Mouse (Mus musculus): ENCODE results near the gene Safb. TPM values are rescaled to one million over a fixed set of nuclear protein-coding genes. Genes with fewer than 3 reads are reported as not detected.

Gene Safb
- total RNA-seq (2021): 100 to 1,000 TPM; 126 to 182 TPM

- intact Hi-C loops (cut with DNase I): loop anchor here (2.0 kb wide), 1 partner anchor 88 kb away; the partner anchor contains the start of gene Ranbp3
- DNase-seq (ENCODE audit: low spot score in 2 of 2): peak; percentile 100
Observed at GRCm38 (mm10) chr17:56584257-56585130, at the start of gene Safb, which contains the start of gene Safb2. Gene Safb (plus strand): TSS chr17:56584825. Gene Safb2 (minus strand): TSS chr17:56584585.

DNA sequence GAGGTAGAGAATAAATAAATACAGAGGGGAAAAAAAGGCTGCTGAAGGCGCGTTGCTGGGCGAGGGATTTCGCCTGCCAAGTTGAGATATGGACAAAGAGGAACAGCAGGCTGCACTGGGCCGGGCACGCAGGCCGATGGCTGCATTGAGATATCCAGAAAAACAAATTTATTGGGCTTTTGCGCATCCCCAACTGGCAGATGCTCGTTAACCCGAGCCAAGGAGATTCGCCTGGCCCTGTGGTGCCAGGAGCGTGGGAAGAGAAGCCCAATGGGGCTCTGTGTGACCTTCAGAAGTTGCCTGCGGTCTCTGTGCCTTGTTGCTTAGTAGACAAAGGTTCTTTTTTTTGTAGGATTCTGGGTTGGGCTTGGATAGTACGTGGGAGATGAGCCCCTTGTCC, 48.4 kb upstream of the Safb start:
- intact Hi-C loops (cut with DNase I): no loop called here
- no peak for DNase-seq (ENCODE audit: low spot score in 2 of 2)

DNA sequence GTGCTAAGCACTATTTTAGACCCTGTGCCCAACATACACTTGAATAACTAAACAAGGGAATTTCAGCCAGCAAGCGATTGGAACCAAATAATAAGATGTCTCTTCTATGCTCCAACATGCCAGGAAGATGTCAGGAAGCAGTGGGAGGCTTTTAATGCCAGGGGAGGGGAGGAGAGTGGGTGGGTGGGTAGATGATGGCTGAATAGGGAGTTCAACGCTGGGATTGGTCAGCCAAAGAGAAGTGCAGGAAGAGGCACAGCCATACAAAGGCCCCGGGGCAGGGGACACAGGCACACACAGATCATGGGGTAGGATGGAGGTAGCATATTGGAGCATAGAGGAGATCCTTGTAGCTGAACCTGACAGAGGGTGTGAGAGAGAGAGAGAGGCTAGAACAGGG, 47.8 kb upstream of the Safb start:
- DNase-seq (ENCODE audit: low spot score in 2 of 2): no peak

DNA sequence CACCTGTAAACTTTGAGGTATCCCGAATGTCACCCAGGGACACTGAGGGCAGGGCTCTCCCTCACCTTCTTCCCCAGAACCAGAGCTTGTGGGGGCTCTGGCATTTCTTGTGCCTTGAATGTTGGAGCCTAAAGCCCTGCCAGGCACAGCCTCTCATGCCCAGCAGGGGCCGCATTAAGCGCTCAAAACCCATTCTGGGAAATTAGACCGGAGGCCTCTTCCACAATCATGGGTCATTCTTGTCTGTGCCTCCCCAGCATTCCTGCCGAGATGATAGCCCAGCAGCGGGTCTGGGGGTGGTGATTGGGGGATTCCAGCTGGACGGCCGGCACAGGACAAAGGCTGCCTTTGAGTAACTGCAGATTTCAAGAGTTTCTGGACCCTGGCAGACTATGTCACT, 46.7 kb upstream of the Safb start:
- DNase-seq (ENCODE audit: low spot score in 2 of 2): no peak
- intact Hi-C loops (cut with DNase I): no loop called here

More for the DNA sequence above, 47.8 kb upstream of the Safb start:
- intact Hi-C loops (cut with DNase I): no loop called here

GRCm38 (mm10) chr17:56540562-56540975, 44.1 kb upstream of the Safb start:
- DNase-seq (ENCODE audit: low spot score in 2 of 2): no peak
- intact Hi-C loops (cut with DNase I): loop anchor here (5.0 kb wide), 1 partner anchor 33 kb away; no protein-coding TSS in a partner anchor

DNA sequence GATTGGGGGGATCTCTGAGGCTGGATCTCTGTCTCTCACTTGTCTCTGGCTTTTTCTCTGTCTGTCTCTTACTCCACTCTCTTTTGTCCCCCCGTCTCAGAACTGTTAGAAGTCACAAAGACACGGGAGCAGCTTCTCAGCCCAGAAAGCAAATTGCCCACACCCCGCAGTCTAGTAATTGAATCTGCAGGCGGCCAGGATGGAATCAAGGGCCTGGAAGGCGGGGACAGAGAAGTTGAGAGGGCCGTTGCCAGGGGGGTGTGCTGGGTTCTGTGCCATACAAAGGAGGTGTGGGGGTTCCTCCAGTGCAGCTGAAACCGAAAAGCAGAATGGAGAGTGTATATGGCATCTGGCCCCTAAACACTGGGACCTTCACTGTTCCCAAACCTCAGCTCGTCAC, 41.9 kb upstream of the Safb start:
- intact Hi-C loops (cut with DNase I): loop anchor here (5.0 kb wide), 1 partner anchor 35 kb away; no protein-coding TSS in a partner anchor
- no peak for DNase-seq (ENCODE audit: low spot score in 2 of 2)

- intact Hi-C loops (cut with DNase I): loop anchor here (5.0 kb wide), 1 partner anchor 36 kb away; no protein-coding TSS in a partner anchor
- DNase-seq (ENCODE audit: low spot score in 2 of 2): no peak
Observed at GRCm38 (mm10) chr17:56543684-56544224, 40.9 kb upstream of the Safb start.

GRCm38 (mm10) chr17:56544699-56545387, 39.8 kb upstream of the Safb start:
- intact Hi-C loops (cut with DNase I): loop anchor here (5.0 kb wide), 1 partner anchor 38 kb away; no protein-coding TSS in a partner anchor
- DNase-seq (ENCODE audit: low spot score in 2 of 2): no peak

GRCm38 (mm10) chr17:56545945-56546344, 38.7 kb upstream of the Safb start:
- DNase-seq (ENCODE audit: low spot score in 2 of 2): no peak
- intact Hi-C loops (cut with DNase I): no loop called here

DNA sequence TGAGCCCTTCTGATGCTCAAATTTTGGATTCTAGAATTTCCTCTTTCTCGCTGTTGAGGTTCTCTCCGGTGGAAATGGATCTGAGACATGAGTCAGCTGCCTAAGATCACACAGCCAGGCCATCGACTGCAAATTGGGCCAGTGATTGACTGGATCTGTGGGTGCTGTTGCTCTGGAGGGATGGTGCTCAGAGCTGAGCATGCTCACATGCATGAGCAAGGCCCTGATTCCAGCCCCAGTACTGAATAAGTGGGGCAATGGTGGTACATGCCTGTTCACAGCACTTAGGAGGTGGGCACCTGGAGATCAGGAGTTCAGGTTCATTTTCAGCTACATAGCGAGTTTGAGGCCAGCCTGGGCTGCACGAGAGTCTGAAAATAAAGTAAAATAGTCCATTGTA, 38.0 kb upstream of the Safb start:
- intact Hi-C loops (cut with DNase I): no loop called here
- DNase-seq (ENCODE audit: low spot score in 2 of 2): no peak

- intact Hi-C loops (cut with DNase I): no loop called here
- DNase-seq (ENCODE audit: low spot score in 2 of 2): peak in 1 of 2 experiments; percentile 5
Observed at GRCm38 (mm10) chr17:56547116-56547845, 37.3 kb upstream of the Safb start.

- intact Hi-C loops (cut with DNase I): no loop called here
- peak in 1 of 2 experiments; percentile 3 for DNase-seq (ENCODE audit: low spot score in 2 of 2)
Observed at GRCm38 (mm10) chr17:56547846-56548604, 36.6 kb upstream of the Safb start.

DNA sequence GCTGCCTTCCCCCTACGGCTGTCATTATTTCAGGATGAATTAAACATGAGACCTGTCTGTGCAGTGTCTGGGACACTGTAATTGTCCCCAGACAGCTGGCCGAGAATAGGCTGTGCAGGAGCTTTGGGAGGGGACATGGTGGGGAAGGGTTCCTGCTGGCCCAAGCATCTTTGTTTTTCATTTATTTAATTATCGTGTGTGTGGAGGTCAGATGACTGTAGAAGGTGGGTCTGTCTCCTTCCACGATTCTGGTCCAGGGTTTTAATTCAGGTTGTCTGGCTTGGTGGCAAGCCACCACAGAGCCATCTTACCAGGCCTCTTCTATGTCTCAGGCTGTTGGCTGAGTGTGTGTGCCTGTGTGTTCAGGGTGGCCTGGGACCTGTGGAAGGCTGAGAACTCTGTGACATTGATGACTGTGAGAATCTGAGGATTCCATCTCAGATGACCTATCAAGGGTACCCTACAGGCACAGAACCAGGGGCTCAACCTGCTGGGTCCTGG, 36.0 kb upstream of the Safb start:
- intact Hi-C loops (cut with DNase I): no loop called here
- no peak for DNase-seq (ENCODE audit: low spot score in 2 of 2)

GRCm38 (mm10) chr17:56550784-56551475, 33.7 kb upstream of the Safb start:
- peak in 1 of 2 experiments; percentile 11 for DNase-seq (ENCODE audit: low spot score in 2 of 2)
- intact Hi-C loops (cut with DNase I): loop anchor here (5.0 kb wide), 1 partner anchor 64 kb away; no protein-coding TSS in a partner anchor

DNA sequence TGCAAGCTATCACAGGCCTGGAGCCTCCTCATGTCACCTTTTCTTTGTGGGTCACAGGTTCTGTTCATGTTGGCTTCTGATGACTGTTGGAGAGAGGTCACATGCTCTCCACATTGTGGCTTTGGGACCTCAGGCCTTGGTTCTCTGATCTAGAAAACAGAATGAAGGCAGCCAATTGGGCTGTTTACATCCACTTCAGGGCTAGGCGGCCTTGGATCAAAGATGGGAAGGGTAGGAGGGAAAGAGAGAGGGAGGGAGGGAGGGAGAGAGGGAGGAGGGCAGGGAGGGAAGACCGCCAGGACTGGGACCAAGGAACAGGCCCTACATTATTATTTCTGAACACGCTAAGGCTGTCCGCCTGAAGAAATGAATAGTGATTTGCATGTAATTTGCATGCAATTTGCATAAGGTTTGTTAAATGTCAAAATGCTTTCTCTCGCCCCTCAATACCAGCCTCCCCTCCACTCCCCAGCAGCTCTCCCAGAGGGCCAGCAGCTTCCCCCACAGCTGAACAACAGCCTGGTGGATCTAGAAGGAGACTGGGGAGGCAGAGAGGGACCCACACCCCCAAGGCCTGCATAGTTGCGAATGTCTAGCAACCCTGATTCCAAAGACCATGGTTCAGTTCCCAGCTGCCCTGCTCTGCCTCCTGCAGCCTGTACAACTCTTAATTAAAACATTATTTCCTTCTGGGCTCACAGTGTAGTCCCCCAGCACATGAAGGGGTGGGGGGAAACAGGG, 32.6 kb upstream of the Safb start:
- intact Hi-C loops (cut with DNase I): loop anchor here (5.0 kb wide), 1 partner anchor 65 kb away; no protein-coding TSS in a partner anchor
- DNase-seq (ENCODE audit: low spot score in 2 of 2): peak in 1 of 2 experiments; percentile 5

DNA sequence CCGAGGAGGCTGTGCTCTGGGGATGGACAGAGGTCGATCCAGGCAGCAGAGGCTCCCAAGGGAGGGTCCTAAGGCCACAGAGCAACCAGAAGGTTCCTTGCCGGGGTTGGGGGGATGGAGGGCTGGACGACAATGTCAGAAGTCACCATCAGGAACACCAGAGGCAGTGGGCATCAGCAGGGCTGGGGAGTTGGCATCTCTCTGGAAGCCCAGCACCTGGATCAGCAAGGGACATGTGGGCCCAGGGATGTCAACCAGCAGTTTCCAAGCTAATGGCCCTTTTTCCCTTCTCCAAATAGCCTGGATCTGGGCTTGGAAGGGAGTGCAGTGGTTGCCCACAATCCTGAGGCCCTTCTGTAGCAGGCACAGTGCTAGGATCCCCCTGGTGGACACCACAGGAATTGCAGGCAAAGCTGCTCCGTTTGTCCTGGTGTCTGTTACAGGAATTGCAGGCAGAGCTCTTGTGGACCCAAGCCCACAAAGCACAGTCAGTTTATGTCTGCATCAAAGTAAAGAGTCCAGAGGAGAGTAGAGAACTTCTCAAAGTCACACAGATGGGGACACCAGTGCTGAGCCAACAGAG, 31.8 kb upstream of the Safb start:
- peak; percentile 71 to 79 for DNase-seq (ENCODE audit: low spot score in 2 of 2)
- intact Hi-C loops (cut with DNase I): loop anchor here (5.0 kb wide), 1 partner anchor 66 kb away; no protein-coding TSS in a partner anchor

DNA sequence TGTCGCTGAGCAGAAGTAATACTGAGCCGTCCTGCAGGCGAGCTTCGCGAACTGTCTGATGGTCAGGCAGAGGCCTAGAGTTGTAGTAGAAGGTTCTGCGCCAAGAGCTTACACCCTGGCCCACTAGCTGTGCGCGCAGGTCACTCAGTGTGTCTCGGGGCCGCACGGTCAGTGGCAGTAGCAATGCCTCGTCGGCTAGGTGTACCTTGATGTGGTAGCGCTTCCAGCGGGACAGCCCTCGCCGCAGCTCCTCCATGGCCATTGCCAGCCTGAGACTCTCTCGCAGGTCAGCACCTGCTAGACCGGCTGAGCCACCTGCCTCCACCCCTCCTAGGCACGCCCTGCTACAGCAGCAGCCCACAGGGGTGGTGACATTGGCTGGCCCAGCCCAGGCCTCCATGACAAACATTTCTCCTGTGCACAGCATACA, 30.5 kb upstream of the Safb start, which contains the start of gene Gm20219:
Gm20219 (minus strand) TSS at position 266 of the 430 bp plus-strand sequence.
- no peak for DNase-seq (ENCODE audit: low spot score in 2 of 2)
- intact Hi-C loops (cut with DNase I): loop anchor here (5.0 kb wide), 1 partner anchor 67 kb away; no protein-coding TSS in a partner anchor

Data from left cerebral cortex, postnatal 36 days (tissue).